Mouse (Mus musculus) mouse embryonic stem cell (cell line): ENCODE measurements around the gene Cenpe.

Source experiments
- in situ Hi-C, 2 experiments: fragments of 300-500 bp; cut with MboI; formaldehyde crosslinking; loops; 1 replicate in 1 of 2; 3 replicates in 1 of 2; pipeline ENCODE4 v1.14.3; 2019 to 2020; ENCODE audit warnings: low sequenced_read_pairs in 2 of 2, low pct_unique_long_range_greater_than_20kb in 1 of 2, mixed read lengths in 1 of 2; ENCODE audit not compliant: unreplicated experiment in 1 of 2

The Cenpe gene

DNA sequence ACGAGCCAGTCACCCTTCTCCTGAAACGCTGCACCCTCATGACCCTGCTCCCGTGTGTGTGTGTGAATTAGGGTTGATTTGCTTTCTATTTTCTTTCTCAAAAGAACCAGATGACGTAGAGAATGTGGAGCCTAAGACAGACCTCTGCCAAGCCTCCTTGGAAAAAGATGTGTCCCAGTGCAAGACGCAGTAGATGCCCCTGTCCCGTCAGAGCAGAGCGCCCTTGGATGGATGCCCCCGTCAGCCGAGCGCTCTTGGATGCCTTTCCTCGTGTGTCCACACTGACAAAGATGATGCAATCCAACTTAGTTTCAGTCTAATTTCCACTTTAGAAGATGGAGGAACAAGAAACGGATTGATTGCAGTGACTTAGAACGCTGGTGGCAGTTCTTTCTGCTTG lies 60.7 kb downstream of the Cenpe start:
- in situ Hi-C loops = no loop called here

- in situ Hi-C loops = loop anchor here (5.0 to 25.0 kb wide), 2 partner anchors 47 to 457 kb away; no protein-coding TSS in a partner anchor
Measured at GRCm38 (mm10) chr3:135280160-135280559, 67.8 kb downstream of the Cenpe start.

GRCm38 (mm10) chr3:135280669-135281415 lies 68.5 kb downstream of the Cenpe start, which contains the start of gene Bdh2:
Bdh2 (plus strand) TSS chr3:135281221.
- in situ Hi-C loops = loop anchor here (5.0 to 25.0 kb wide), 2 partner anchors 46 to 456 kb away; no protein-coding TSS in a partner anchor

GRCm38 (mm10) chr3:135281701-135282100 lies 69.4 kb downstream of the Cenpe start:
- in situ Hi-C loops = loop anchor here (5.0 to 25.0 kb wide), 2 partner anchors 46 to 456 kb away; no protein-coding TSS in a partner anchor

- in situ Hi-C loops = loop anchor here (25.0 kb wide), 1 partner anchor 452 kb away; no protein-coding TSS in a partner anchor
Measured at GRCm38 (mm10) chr3:135285256-135285655, 72.9 kb downstream of the Cenpe start.

GRCm38 (mm10) chr3:135285807-135286206 lies 73.5 kb downstream of the Cenpe start:
- in situ Hi-C loops = loop anchor here (25.0 kb wide), 1 partner anchor 451 kb away; no protein-coding TSS in a partner anchor

GRCm38 (mm10) chr3:135288138-135288750 lies 75.9 kb downstream of the Cenpe start:
- in situ Hi-C loops = loop anchor here (25.0 kb wide), 1 partner anchor 449 kb away; no protein-coding TSS in a partner anchor

DNA sequence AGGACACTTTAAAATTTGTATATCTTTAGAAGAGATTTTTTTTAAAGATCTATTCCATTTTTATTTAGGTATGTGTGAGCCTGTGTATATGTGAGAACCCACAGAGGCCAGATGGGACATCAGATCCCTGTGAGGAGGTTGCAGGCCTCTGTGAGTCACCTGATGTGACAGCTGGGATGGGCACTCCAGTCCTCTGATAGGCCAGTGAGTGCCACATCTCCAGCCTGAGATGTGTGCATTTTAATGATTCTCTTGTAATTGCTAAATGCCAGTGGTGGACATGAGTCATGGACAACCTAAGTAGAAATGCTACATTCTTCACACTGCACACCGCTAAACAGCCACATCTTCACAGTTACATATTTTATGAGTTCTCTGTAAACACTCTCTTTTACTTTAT lies 76.8 kb downstream of the Cenpe start:
- in situ Hi-C loops = loop anchor here (25.0 kb wide), 1 partner anchor 448 kb away; no protein-coding TSS in a partner anchor

- in situ Hi-C loops = loop anchor here (25.0 kb wide), 1 partner anchor 447 kb away; no protein-coding TSS in a partner anchor
Measured at GRCm38 (mm10) chr3:135290249-135290894, 78.0 kb downstream of the Cenpe start.

DNA sequence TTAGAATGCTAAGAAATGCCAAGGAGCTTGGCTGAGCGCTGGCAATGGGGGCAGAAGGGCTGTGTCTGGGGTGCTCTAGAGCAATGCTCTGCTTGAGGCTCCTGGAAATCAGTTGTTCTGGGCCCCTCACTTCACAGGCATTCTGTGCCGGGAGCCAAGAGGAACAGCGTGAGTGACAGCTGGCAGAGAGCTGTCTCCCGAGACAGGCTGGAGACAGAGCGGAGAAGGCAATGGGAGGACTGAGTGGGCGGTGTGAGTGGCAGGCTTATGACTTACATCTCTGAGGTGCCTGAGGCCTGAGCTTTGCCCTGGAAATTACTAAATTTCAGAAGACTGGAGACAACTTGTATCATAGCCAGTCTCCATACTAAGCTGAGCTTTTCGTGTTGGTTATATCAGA lies 81.4 kb downstream of the Cenpe start:
- in situ Hi-C loops = loop anchor here (25.0 kb wide), 1 partner anchor 444 kb away; no protein-coding TSS in a partner anchor

- in situ Hi-C loops = loop anchor here (25.0 kb wide), 1 partner anchor 442 kb away; no protein-coding TSS in a partner anchor
Measured at GRCm38 (mm10) chr3:135295559-135295958, 83.2 kb downstream of the Cenpe start.

DNA sequence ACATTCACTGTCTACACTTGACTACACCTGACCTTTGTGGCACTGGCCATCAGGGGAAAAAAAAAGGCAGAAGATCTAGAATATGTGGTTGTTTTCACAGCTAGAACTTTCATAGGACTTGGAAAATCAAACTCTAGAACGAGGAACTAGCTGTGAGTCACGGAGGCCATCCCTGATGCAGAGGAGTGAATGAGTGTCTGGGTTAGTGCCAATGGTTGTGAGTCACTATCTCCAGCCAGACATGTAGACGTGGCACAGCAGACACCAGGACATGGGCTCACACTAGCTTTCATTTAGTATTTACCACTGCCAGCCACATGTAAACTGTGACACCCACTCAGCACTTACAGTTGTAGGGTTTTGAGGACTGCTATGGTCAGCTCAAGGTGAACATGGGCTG lies 86.2 kb downstream of the Cenpe start:
- in situ Hi-C loops = loop anchor here (25.0 kb wide), 1 partner anchor 439 kb away; no protein-coding TSS in a partner anchor

DNA sequence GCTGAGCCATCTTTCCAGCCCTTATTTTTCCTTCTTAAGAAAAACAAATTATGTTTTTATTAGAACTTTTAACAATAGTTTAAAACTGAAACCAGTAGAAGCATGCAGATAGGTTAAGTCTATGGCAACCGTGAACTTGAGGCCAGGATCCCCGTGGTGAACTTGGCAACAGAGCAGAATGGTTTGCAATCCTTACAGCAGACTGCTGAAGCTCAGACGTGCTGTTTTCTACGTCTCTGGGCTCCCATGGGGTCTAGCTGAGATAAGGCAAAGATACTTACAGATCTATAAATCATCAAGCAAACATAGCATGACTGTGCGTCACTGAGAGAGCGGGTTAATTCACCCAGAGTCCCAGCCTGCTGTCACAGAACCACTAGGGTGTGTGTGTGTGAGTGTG lies 87.7 kb downstream of the Cenpe start:
- in situ Hi-C loops = no loop called here

DNA sequence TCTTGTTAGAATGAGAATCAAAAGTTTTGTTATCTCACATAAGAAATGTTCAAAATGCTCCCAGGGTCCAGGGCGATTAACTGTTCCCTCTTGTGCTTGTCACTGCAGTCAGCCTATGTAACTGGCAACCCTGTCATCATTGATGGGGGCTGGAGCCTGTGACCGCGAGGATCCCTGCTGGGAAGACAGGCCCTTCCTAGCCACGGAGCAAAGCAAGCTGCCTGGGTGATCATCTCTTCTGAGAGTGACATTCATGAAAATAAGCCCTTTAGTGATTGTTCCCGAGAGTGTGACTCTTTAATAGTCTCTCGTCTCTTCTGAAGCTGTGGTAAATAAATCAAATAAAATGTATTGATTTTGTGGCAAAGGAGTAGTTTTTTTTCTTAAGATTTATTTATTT lies 91.7 kb downstream of the Cenpe start:
- in situ Hi-C loops = no loop called here

DNA sequence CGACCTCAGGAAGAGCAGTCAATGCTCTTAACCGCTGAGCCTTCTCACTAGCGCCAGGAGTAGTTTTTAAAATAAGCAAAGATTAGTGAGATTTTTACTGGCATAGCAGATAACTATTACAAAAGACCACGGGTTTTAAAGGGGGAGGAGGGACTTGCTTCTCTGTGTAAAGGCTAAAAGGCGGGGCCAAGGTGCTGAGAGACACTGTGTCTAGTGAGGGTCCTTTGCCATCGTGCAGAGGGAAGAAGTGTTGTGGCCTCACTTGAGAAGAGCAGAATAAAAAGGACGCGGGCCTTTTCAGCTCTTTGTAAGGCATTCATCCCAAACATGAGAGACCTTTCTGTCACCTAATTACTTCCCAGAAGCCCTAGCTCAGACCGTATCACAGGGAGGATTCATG lies 92.2 kb downstream of the Cenpe start:
- in situ Hi-C loops = no loop called here

DNA sequence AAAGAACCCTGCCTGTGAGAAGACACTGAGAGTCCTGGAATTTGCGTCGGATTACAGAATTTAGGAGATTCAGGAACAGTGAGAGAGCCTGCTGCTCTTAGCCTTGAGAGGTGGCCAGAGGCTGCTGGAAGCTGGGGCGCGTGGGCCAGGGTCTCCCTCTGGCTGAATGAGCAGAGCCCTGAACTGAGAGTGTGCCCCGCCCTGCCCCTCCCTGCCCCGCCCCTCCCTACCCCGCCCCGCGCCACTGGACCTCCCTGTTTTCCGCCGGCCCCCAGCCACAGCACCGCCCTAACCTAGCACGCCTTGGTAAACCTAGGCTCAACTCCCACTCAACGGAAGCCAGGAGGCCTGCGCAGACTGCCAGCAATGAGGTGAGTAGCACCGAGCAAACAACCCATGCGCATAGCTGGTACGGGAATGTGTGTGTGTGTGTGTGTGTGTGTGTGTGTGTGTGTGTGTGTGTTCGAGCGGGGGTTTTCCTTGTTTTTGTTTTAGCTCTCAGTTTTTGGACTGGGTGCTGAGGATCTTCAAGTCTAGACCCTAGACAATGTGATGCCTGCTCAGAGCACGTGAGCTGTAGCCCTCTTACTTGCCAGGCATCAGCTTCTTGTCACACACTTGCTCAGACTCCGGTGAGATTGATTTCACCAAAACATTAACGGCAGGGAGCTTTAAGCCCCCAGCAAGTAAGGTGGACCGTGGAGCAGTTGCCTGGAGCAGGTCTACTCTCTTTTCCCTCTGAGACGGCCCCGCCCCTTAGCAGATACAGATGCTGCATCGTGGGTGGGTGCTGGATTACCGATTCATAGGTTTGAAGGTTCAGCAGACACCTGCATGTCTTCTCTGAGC lies 95.3 kb downstream of the Cenpe start, which contains the start of gene Slc9b2:
Gene Slc9b2, plus strand, starts transcription at position 290 of the 849 bp plus-strand sequence.
- in situ Hi-C loops = no loop called here

- in situ Hi-C loops = no loop called here
Measured at GRCm38 (mm10) chr3:135312916-135313491, 100.7 kb downstream of the Cenpe start.

DNA sequence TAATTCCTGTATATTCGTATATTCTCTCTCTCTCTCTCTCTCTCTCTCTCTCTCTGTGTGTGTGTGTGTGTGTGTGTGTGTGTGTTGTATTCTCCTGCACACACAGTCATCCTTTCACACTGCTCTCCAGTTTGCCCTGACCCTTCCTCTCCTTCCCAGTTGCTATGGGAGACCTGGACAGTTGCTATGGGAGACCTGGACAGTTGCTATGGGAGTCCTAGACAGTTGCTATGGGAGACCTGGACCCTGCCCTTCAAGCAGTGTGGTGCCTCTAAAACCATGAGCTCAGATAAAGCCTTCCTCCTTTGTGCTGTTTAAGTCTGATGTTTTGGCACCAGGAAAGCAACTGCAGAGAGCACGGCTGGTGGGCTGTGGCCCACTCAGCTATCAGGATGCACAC lies 101.4 kb downstream of the Cenpe start:
- in situ Hi-C loops = no loop called here
